Mouse (Mus musculus) limb, embryonic 10.5 days (tissue): ENCODE measurements at regions not wholly inside any gene's neighbourhood (a gene's known extent, or its start where the extent isn't known, plus 50 kb on each side); places are given as distances from the start of the nearest gene placed in this dataset.

Source experiments
- DNase-seq: peaks from one replicate; pipeline ENCODE4 v3.0.0-alpha.2; 2017; ENCODE audit warnings: low spot score
- H3K27ac ChIP-seq: fragments of 300-500 bp; sonication (generic); 2 replicates; pipeline ENCODE4 v1.5.1; 2016; ENCODE audit warnings: mild to moderate bottlenecking
- H3K27me3 ChIP-seq: fragments of 300-500 bp; sonication (generic); 2 replicates; pipeline ENCODE4 v1.6.1; 2016; ENCODE audit warnings: low read depth, mild to moderate bottlenecking; ENCODE audit not compliant: poor library complexity, severe bottlenecking
- H3K36me3 ChIP-seq: fragments of 300-500 bp; sonication (generic); 2 replicates; pipeline ENCODE4 v1.6.1; 2016; ENCODE audit warnings: mild to moderate bottlenecking, moderate library complexity
- H3K4me1 ChIP-seq: fragments of 300-500 bp; sonication (generic); 2 replicates; pipeline ENCODE4 v1.6.1; 2016
- H3K4me3 ChIP-seq: fragments of 300-500 bp; sonication (generic); 2 replicates; pipeline ENCODE4 v1.5.1; 2016; ENCODE audit warnings: mild to moderate bottlenecking, moderate library complexity
- H3K9me3 ChIP-seq: fragments of 300-500 bp; sonication (generic); replicated peaks from 2 replicates; pipeline ENCODE4 v1.6.1; 2016; ENCODE audit warnings: mild to moderate bottlenecking
- WGBS: fragments of 180-500 bp; shearing (Covaris S2); methylation state at CpG from one replicate; pipeline ENCODE4 v1.1.7; 2016; 5-methylcytosine and 5-hydroxymethylcytosine counted together

DNA sequence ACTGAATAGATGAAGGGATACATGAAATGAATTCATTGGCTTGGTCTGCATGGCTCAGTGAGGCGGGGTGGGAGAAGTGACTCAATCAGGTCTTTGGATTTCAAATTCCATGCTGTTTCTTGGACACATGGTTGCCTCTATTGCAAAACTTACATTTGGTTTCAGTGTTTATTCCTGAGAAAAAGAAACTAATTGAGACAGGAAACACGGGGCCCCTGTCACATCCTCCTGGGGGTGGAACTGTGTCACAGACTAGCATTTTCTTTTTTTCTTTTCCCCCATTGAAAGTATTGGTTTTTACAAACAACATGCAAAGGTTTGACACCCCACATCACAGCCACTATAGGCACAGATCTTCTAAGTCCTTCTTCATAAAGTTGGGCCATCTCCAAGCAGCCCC, 375.8 kb upstream of the Pik3r1 start:
- Histone ChIP-seq H3K27ac (no peak overlapping the region), H3K27me3 (no peaks in the 10 kb centered on the region), H3K9me3 (no peaks in the 10 kb centered on the region), H3K4me1 (no peaks in the 10 kb centered on the region), H3K4me3 (no peak overlapping the region), H3K36me3 (no peaks in the 10 kb centered on the region)
- 83% methylated on average over 2 of the region's 2 CpGs for WGBS
- DNase-seq, result no peak

DNA sequence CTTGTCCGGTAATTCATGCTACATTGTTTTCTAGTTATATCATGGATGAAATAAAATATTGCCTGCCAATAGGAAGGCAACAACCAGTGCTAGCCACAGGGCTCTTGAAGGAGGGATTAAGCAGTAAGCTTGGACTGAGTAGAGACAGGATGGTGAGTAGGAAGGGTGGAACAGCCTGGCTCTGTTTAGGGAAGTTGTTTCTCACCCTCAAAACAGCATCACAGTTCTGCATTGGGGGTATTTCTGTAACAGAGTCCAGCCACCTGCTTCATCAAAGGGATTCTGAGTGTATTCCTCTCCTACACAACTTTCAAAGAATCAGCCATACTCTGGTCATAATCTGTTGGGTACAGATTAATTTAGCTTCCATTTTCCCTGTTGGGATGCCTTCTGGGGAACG, 380.0 kb upstream of the Pik3r1 start:
- Histone ChIP-seq H3K4me1 (no peaks in the 10 kb centered on the region), H3K27me3 (no peaks in the 10 kb centered on the region), H3K9me3 (no peaks in the 10 kb centered on the region), H3K36me3 (no peaks in the 10 kb centered on the region), H3K27ac (no peak overlapping the region), H3K4me3 (no peak overlapping the region)
- WGBS, result 94% methylated on average over 2 of the region's 2 CpGs
- no peak for DNase-seq

DNA sequence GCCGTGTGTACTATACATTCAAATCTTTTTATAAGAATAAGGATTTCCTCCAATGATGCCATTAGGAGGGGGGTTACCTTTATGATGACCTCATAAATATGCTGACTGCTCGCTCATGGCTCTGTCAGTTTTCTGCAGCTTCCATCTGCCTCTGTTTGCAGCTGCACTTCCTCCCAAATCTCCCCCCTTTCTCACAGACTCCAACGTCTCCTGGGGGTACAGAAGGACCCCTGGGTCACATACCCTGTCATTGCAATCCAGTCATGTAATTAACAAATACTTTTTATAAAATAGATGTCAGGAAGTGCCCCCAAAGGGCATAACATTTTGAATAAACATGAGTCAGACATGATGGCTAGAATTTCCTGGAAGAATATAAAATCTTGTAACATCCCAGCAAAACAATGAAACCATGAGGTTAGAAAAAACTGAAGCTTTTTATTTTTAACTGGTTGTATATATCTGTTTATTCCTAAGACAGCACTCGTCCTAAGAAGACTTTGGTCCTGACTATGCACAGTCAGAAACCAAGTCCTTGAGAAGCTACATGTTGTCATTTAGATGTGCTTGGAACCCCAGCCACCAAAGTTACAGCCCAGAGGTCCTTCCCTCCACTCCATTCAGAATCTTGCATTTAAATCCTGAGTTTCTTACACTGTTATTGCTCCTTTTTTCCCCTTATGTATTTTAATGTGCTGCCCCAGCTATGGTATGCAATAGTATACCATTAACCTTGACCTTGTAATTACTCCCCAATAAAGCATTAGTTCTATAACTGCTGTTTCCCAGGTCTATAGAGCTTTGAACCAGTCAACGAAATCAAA, 386.0 kb upstream of the Pik3r1 start:
- Histone ChIP-seq H3K4me3 (no peak overlapping the region), H3K36me3 (no peaks in the 10 kb centered on the region), H3K27me3 (no peaks in the 10 kb centered on the region), H3K4me1 (peaks cover 15% of the 10 kb centered on the region), H3K9me3 (no peaks in the 10 kb centered on the region), H3K27ac (no peak overlapping the region)
- WGBS, result 54% methylated on average over 5 of the region's 5 CpGs
- DNase-seq, result no peak

DNA sequence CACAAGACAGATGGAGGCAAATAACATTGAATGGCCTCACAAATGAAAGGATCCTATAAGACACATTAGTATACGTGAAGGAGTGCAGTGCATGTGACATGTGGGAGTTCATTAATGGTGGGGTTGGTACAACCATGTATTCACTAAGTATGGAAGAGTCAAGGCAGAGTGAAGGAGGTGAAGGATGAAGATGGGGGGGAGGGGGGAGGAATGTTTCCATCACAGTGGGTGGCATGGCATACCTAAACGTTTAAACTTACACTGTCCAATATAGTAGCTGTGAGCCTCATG, 386.5 kb upstream of the Pik3r1 start:
- H3K4me1 ChIP-seq, result peaks cover 15% of the 10 kb centered on the region
- 35% methylated on average over 2 of the region's 2 CpGs for WGBS
- no peak overlapping the region for H3K4me3 ChIP-seq
- no peaks in the 10 kb centered on the region for H3K36me3 ChIP-seq
- no peak for DNase-seq
- no peaks in the 10 kb centered on the region for H3K27me3 ChIP-seq
- H3K9me3 ChIP-seq, result no peaks in the 10 kb centered on the region
- H3K27ac ChIP-seq, result no peak overlapping the region

DNA sequence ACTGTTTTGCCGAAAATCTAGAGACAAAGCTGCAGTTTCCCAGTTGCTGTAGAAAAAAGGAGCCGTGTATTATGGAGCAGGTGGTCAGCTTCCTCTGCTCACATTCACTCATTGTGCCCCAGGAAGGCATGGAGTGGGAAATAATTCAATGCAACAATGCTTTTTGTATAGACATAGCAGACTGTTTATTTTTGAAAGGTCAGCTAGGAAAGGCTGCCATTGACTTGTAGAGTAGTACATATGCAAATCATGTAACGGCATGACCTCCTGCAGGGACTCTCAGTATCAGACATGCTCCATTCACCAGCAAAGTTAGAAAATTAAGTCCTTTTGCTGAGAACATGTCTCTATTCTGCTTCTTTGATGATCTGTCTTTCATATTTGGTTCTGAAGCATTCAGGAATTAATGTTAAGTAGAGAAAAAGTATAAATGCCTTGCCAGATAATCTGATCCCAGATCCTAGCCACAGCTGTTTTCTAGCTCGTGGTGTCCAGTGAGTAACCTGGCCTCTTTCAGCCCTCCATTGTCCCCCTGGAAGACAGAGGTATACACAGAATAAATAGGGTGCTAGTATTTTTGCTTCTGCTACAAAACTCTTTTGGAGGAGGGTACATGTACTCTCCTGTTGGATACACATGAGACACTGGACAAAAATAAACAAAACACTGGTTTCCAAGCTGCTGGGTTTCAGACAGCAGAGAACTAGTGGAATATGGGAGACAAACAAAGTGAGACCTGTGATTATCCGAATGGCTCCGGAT, 389.5 kb upstream of the Pik3r1 start:
- 92% methylated on average over 6 of the region's 6 CpGs for WGBS
- Histone ChIP-seq H3K27ac (no peak overlapping the region), H3K9me3 (no peaks in the 10 kb centered on the region), H3K4me1 (peaks cover 15% of the 10 kb centered on the region), H3K36me3 (no peaks in the 10 kb centered on the region), H3K27me3 (no peaks in the 10 kb centered on the region), H3K4me3 (no peak overlapping the region)
- no peak for DNase-seq

DNA sequence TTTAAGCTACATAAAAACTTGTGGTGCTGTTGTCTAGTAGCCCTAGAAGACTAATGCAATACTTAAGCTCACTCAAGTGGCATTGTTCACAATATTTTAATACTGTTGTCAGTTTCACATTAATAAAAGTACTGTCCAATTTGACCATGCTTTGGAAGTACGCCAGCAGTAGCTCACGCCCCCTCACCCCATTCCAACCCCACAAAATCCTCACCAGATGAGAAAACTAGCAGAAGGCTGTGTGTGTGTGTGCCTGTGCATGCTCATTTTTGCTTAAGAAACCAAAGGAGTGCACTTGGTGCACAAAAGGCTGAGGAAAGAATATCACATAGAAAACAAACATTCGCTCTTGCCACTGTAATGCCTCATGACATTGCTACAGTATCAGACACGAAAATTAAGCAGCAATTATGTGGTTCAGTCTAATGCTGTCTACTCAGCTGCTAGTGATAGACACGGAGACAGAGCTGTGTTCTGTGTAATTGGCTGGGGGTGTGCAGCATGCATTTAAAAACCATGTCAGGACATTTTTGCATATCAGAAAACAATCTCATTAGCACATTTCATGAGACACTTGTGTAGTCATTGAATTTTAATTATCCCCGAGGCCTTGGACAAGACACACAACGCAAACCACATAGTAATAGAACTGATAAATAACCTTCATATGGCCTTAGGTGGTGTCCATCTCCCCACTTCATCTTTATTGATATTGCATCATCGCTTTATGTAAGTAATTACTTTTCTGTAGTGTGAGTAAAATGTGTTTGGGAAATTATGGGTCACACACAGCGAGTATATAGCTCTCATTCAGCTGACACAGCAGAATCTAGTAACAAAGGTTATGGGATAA, 405.6 kb upstream of the Pik3r1 start:
- Histone ChIP-seq H3K27ac (no peak overlapping the region), H3K36me3 (no peaks in the 10 kb centered on the region), H3K4me1 (no peaks in the 10 kb centered on the region), H3K9me3 (no peaks in the 10 kb centered on the region), H3K27me3 (no peaks in the 10 kb centered on the region), H3K4me3 (no peak overlapping the region)
- 88% methylated on average over 9 of the region's 9 CpGs for WGBS
- DNase-seq, result no peak

DNA sequence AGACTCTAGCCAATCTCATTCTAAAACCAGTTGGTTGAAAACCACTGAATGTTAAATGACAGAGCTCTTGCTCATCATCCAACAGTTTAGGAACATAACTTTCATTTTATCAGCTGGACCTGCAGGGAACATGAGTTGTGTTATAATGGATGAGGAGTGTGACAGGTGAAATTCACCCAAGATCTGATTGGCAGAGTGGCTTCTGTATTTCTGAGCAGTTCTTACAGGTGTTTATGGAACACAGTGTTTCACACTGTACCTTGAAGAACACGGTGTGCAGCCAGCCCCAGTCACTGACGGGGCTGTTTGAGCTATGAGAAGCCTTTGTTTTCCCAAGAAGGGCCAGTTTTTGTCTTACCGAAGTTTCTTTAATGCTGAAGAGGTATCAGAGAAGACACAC, 406.4 kb upstream of the Pik3r1 start:
- H3K4me1 ChIP-seq, result no peaks in the 10 kb centered on the region
- H3K4me3 ChIP-seq, result no peak overlapping the region
- 94% methylated on average over 3 of the region's 3 CpGs for WGBS
- H3K36me3 ChIP-seq, result no peaks in the 10 kb centered on the region
- no peaks in the 10 kb centered on the region for H3K27me3 ChIP-seq
- no peak overlapping the region for H3K27ac ChIP-seq
- H3K9me3 ChIP-seq, result no peaks in the 10 kb centered on the region
- no peak for DNase-seq

DNA sequence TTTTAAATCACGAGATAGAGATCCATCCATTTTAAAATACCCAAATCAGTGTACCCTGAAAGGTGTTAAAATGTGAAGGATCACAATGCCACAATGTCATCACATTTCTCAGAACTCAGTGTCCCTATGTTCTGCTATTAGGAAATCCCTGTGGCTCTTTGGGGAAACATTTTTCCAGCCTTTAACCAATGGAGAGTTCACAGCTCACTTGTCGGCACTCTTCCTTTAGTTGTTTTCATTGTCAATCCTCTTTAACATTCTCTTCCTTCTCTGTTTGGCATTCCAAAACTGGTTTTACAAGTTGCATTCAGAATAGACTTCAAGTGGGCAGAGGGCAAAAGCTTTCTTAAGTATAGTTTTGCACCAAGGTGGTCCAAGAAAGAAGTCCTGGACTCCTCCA, 406.9 kb upstream of the Pik3r1 start:
- Histone ChIP-seq H3K27ac (no peak overlapping the region), H3K27me3 (no peaks in the 10 kb centered on the region), H3K4me3 (no peak overlapping the region), H3K9me3 (no peaks in the 10 kb centered on the region), H3K4me1 (no peaks in the 10 kb centered on the region), H3K36me3 (no peaks in the 10 kb centered on the region)
- no peak for DNase-seq
- WGBS, result 90% methylated on average over 2 of the region's 2 CpGs

DNA sequence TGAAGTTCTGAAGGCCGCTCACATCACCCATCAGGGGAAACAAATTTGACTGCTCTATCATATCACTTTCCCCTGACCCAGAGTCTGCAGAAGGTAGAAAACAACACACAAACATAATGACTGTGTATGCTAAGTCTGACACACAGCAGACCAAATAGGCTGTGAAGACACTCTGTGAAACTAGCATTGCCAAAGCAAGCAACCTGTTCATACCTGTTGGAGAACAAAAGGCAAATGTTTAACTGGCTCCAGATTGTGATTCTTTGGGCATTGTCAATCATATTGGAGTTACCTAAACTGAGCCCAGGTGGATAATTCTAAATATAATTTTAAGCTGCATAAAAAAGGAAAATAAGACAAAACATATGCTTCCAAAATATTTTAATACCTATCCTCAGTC, 407.4 kb upstream of the Pik3r1 start:
- Histone ChIP-seq H3K27me3 (no peaks in the 10 kb centered on the region), H3K4me1 (no peaks in the 10 kb centered on the region)
- WGBS, result 98% methylated on average over 1 of the region's 1 CpGs

DNA sequence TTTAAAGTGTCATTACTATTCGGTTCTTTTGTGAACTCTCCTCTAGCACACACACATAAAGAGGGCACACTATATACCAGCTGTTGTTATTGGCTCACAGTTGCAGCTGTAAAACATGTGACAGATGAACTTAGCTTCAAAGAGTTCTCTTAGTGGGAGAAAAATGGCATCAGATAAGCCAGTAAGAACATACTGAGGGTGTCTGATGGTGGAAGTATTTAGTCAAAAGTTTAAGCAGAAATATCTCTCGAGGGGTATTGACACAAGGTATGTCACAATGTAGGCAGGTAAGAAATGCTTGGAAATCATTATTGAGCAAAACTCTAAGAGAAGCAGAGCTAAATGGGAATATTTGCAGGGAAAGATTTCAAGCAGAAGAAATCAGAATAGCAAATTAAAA, 408.4 kb upstream of the Pik3r1 start:
- no peak overlapping the region for H3K27ac ChIP-seq
- WGBS, result 84% methylated on average over 2 of the region's 2 CpGs
- no peak for DNase-seq
- no peaks in the 10 kb centered on the region for H3K36me3 ChIP-seq
- no peaks in the 10 kb centered on the region for H3K27me3 ChIP-seq
- no peaks in the 10 kb centered on the region for H3K4me1 ChIP-seq
- H3K9me3 ChIP-seq, result no peaks in the 10 kb centered on the region
- no peak overlapping the region for H3K4me3 ChIP-seq

More for the DNA sequence above, 407.4 kb upstream of the Pik3r1 start:
- no peaks in the 10 kb centered on the region for H3K36me3 ChIP-seq
- H3K9me3 ChIP-seq, result no peaks in the 10 kb centered on the region
- no peak for DNase-seq
- H3K27ac ChIP-seq, result no peak overlapping the region
- H3K4me3 ChIP-seq, result no peak overlapping the region

DNA sequence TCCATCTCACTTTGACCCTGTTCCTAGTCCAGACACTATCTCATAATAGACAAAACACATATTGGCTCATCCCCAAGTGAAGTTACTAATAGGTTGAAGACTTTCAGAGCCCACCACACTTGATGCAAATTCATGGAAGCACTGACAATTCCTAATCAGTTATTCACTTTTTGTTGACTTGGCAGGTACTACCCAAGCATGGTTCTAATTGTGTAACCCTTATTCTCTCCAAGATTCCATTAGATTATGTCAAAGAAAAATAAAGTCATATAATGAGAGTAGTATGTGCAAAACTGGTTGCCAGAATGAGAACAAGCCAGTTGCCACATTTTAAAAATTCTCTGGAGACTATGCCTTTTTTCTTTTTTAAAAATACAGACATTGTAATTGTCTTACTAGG, 426.7 kb upstream of the Pik3r1 start:
- Histone ChIP-seq H3K27ac (no peak overlapping the region), H3K27me3 (no peaks in the 10 kb centered on the region), H3K4me1 (no peaks in the 10 kb centered on the region), H3K9me3 (no peaks in the 10 kb centered on the region), H3K4me3 (no peak overlapping the region), H3K36me3 (no peaks in the 10 kb centered on the region)
- no peak for DNase-seq

DNA sequence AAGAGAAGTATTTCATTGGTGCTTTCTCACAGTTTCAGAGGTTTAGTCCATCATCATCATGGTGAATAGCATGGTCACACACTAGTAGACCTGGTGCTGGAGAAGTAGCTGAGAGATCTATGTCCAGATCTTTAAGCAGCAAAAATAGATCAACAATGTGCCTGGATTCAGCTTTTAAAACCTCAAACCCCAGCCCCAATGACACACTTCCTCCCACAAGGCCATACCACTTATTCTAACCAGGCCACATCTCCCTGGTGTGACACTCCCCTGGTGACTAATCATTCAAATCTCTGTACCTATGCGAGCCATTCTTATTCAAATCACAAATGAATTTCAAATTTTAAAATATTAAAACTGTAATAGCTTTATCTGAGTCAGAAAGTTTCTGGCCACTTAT, 434.3 kb upstream of the Pik3r1 start:
- 89% methylated on average over 1 of the region's 1 CpGs for WGBS

DNA sequence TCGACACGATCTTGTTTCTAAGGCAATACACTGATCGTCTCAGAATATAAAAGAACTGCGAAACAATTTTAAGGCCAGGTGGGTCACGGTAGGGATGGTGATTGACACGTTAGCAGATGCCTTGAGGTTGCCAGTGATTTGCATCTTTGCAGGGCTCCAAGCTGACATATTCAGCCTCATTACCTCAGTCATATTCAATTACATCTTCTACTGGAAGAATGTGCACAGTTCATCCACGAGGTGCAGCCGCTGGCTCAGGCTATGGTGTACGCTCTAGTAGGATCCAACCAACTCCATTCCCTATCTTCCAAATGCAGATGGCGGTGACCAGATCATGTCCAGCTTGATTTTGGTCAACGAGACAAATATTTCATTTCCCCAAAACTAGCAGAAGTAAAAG, 450.5 kb upstream of the Pik3r1 start:
- no peaks in the 10 kb centered on the region for H3K4me1 ChIP-seq
- no peak overlapping the region for H3K4me3 ChIP-seq
- DNase-seq, result no peak
- H3K27ac ChIP-seq, result no peak overlapping the region
- no peaks in the 10 kb centered on the region for H3K36me3 ChIP-seq
- no peaks in the 10 kb centered on the region for H3K27me3 ChIP-seq
- WGBS, result 94% methylated on average over 11 of the region's 11 CpGs
- H3K9me3 ChIP-seq, result no peaks in the 10 kb centered on the region

More for the DNA sequence above, 434.3 kb upstream of the Pik3r1 start:
- H3K4me1 ChIP-seq, result no peaks in the 10 kb centered on the region
- no peaks in the 10 kb centered on the region for H3K36me3 ChIP-seq
- H3K4me3 ChIP-seq, result no peak overlapping the region
- H3K9me3 ChIP-seq, result no peaks in the 10 kb centered on the region
- no peaks in the 10 kb centered on the region for H3K27me3 ChIP-seq
- DNase-seq, result no peak
- H3K27ac ChIP-seq, result no peak overlapping the region
